Mouse (Mus musculus): ENCODE data around the gene Coq7.

Coq7 gene

DNA sequence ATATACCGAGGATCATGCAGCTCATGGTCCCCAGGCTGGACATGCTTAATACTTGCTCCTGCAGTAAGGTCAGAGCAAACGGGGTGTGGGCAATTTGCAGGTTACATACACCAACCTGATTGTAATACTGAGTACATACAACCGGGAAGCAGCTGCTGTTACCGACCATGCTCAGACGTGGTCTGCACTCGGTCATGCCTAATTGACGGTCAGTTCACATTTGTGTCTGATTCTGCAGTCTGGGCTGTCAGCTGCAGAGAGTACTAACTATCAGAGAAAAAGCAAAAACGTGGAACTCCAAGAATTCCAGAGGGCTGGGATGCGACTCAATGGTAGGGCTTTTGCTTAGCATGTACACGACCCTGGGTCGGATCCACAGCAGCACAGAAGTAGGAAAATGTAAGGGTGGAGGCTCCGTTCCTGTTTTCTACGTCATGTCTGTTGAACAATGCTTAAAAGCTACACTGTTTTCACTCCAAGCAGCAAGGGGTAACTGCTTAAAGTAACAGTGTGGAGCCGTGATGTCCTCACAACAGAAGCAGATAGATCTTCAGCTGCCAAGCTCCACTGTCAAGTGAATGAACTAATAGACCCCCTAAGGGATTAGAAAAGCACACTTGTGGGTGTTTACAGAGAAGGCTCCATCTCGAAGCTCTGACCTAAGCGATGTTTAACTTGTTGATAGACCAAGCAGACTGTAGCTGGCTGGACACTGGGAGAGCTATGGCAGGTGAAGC lies 71.6 kb downstream of the Coq7 start:
- DNase-seq, result no peak

Data from kidney, adult 18-20 months (tissue).